Mouse (Mus musculus) small intestine, adult 2 months (tissue): ENCODE measurements around the gene Spdl1.

ENCODE experiments used
- CTCF ChIP-seq: fragments of 200-500 bp; IDR thresholded peaks from 2 replicates; pipeline ENCODE4 v1.5.1; 2012; ENCODE audit warnings: low read depth, mild to moderate bottlenecking, control low read depth, inconsistent platforms, low read length, moderate library complexity, mixed read lengths; ENCODE audit not compliant: insufficient replicate concordance, insufficient read length; ENCODE audit errors: extremely low read depth
- POLR2A ChIP-seq: fragments of 200-500 bp; IDR thresholded peaks from 2 replicates; pipeline ENCODE4 v1.6.1; 2012; ENCODE audit warnings: low read depth, mild to moderate bottlenecking, control low read depth, inconsistent platforms, low read length, moderate library complexity

GRCm38 (mm10) chr11:34776054-34776453 lies 57.4 kb downstream of the Spdl1 start:
- TF ChIP-seq CTCF (no peak), POLR2A (no peak)
